ENCODE assay signal across 8 mouse cellular contexts in the genomic region with DNA sequence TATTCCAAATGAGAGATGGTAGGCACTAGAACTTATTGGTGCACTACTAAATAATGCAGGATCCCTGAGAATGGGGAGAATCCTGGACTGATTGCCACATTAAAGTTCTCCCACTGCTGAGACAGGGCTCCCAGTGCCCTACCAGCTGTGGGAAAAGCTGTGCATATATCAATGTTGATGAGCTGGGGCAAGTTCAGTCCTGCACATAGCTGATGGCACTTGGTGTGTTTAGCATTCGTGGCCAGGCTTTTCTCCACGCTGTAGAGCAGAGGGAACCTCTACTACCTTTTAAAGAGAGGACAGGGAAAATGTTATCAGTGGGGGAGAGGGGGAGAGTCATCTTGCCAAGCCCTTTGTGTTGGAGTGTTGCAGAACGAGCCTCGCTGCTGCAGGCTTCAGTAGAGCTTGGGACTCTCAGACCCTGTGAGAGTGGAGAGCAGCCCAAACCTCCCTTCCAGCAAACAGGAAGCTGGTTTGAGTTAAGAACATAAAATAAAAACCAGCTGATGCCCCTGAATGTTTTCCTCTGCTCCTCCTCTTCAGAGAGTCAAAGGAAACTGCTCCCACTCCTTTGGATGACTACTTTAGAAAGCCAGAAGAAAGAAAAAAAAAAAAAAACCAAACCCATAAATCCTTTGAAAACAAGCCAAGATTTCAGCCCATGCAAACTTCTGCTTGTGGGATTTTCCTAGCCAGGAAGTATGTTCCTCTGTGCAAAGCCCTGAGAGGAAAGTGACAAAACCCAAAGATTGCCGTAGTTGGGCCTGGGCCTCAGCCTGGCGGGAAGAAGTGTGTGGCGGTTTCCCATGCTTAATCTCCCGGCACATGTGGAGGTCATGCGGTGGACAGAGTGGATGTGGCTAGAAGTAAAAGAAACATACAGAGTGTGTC. TPM values are rescaled to one million over a fixed set of nuclear protein-coding genes. Genes with fewer than 3 reads are reported as not detected.
DNase-seq lines count a peak whose midpoint lies in the region; ATAC-seq lines count a peak whose summit lies in the region.

No protein-coding gene starts in this region.

- no peak overlapping the region for H3K9ac ChIP-seq in heart, embryonic 15.5 days
- H3K9ac ChIP-seq in stomach, embryonic 14.5 days (replicated peaks; ENCODE audit: low read depth, low read length), result no peak overlapping the region

- peak overlapping the region; percentile 72 for H3K27ac ChIP-seq in brown adipose tissue, adult 24 weeks (replicated peaks; ENCODE audit: low read depth, low read length)
- H3K27ac ChIP-seq in heart, embryonic 15.5 days, result peak overlapping the region; percentile 78
- peak overlapping the region; percentile 76 for H3K27ac ChIP-seq in stomach, embryonic 14.5 days (ENCODE audit: low read length)

- peak; percentile 51; the same call in 1 of the 2 replicates for ATAC-seq in heart, embryonic 15.5 days (replicated peaks; ENCODE audit: insufficient number of reproducible peaks, insufficient read depth, low FRiP score, low read depth)
- no peak; the same call in 1 of the 2 replicates for ATAC-seq in stomach, embryonic 14.5 days (ENCODE audit: insufficient number of reproducible peaks, insufficient read depth, low FRiP score, low read depth)

- H3K27me3 ChIP-seq in heart, embryonic 15.5 days, result no peaks in the 10 kb centered on the region
- H3K27me3 ChIP-seq in stomach, embryonic 14.5 days (ENCODE audit: control insufficient read depth, insufficient read depth, low read length), result no peaks in the 10 kb centered on the region

- H3K9me3 ChIP-seq in heart, embryonic 15.5 days (replicated peaks), result no peaks in the 10 kb centered on the region
- no peaks in the 10 kb centered on the region for H3K9me3 ChIP-seq in stomach, embryonic 14.5 days (ENCODE audit: control insufficient read depth, low read depth, low read length)

- no peak overlapping the region for H3K4me3 ChIP-seq in brown adipose tissue, adult 24 weeks (ENCODE audit: insufficient read depth, low read depth, low read length)
- no peak overlapping the region for H3K4me3 ChIP-seq in heart, embryonic 15.5 days
- no peak overlapping the region for H3K4me3 ChIP-seq in stomach, embryonic 14.5 days (ENCODE audit: low read depth, low read length)

- H3K4me2 ChIP-seq in heart, embryonic 15.5 days, result no peak overlapping the region
- H3K4me2 ChIP-seq in stomach, embryonic 14.5 days (replicated peaks; ENCODE audit: low read depth, low read length), result no peak overlapping the region; the same call in 1 of the 2 replicates

- WGBS in heart, embryonic 15.5 days, result 30% methylated on average over 9 of the region's 9 CpGs
- 45% methylated on average over 9 of the region's 9 CpGs for WGBS in stomach, embryonic 14.5 days

- peak; percentile 24 for DNase-seq in adrenal gland, adult 8-10 months
- DNase-seq in adrenal gland, postnatal 25 days, result no peak
- peak; percentile 53 to 61 for DNase-seq in kidney, postnatal 4 days
- no peak for DNase-seq in spleen, postnatal 36 days (ENCODE audit: low spot score in 2 of 2)
- no peak for DNase-seq in cerebellum, adult 11 months

- peaks cover 16% of the 10 kb centered on the region; the same call in 1 of the 2 replicates for H3K4me1 ChIP-seq in brown adipose tissue, adult 24 weeks (ENCODE audit: control insufficient read depth, insufficient read depth, insufficient read length, low read length)
- H3K4me1 ChIP-seq in heart, embryonic 15.5 days (replicated peaks), result peaks cover 24% of the 10 kb centered on the region
- H3K4me1 ChIP-seq in stomach, embryonic 14.5 days (ENCODE audit: control insufficient read depth, insufficient read depth, low read length), result peaks cover 13% of the 10 kb centered on the region

- no peaks in the 10 kb centered on the region for H3K36me3 ChIP-seq in heart, embryonic 15.5 days
- H3K36me3 ChIP-seq in stomach, embryonic 14.5 days (ENCODE audit: control insufficient read depth, insufficient read depth, low read length), result peaks cover 6% of the 10 kb centered on the region

RNA-seq across cellular contexts. Expression of a gene that starts 23.1 kb away (rescaled TPM):
- total RNA-seq in adrenal gland, adult 8-10 months (2022), result 10 to 100 TPM in 3 of 4 experiments, 1 to 10 TPM in 1; 9.1 to 22.4 (median 16.9) TPM
- 15.3 and 23.0 TPM in 2 replicates for total RNA-seq in adrenal gland, postnatal 25 days (2021)
- polyA plus RNA-seq in brown adipose tissue, adult 24 weeks (2012; ENCODE audit: insufficient read depth, insufficient read length, missing spikeins), result 2.2 and 3.0 TPM in 2 replicates
- polyA plus RNA-seq in heart, embryonic 15.5 days (2015; fragmentation: Nextera tagmentation; extraction: Ambion mirVana), result 1.8 and 3.0 TPM in 2 replicates
- polyA plus RNA-seq in stomach, embryonic 14.5 days (2014; fragmentation: Nextera tagmentation; extraction: Ambion mirVana), result 4.4 and 4.8 TPM in 2 replicates

RNA-seq across cellular contexts. Expression of a gene that starts 31.6 kb away (rescaled TPM):
- total RNA-seq in adrenal gland, adult 8-10 months (2022), result 10 to 100 TPM in 2 of 4 experiments, 1 to 10 TPM in 2; 7.3 to 16.7 (median 10.8) TPM
- 11.3 and 13.0 TPM in 2 replicates for total RNA-seq in adrenal gland, postnatal 25 days (2021)
- 4.8 and 9.3 TPM in 2 replicates for polyA plus RNA-seq in brown adipose tissue, adult 24 weeks (2012; ENCODE audit: insufficient read depth, insufficient read length, missing spikeins)
- polyA plus RNA-seq in heart, embryonic 15.5 days (2015; fragmentation: Nextera tagmentation; extraction: Ambion mirVana), result 12.3 and 16.6 TPM in 2 replicates
- 20.6 and 22.0 TPM in 2 replicates for polyA plus RNA-seq in stomach, embryonic 14.5 days (2014; fragmentation: Nextera tagmentation; extraction: Ambion mirVana)

RNA-seq across cellular contexts. Expression of a gene that starts 31.7 kb away (rescaled TPM):
- total RNA-seq in adrenal gland, adult 8-10 months (2022), result 1 to 10 TPM in 2 of 4 experiments, under 1 TPM in 2; 0.78 to 1.6 (median 0.96) TPM
- total RNA-seq in adrenal gland, postnatal 25 days (2021), result 2.6 and 2.8 TPM in 2 replicates
- 0.54 TPM in 1 of 2 replicates, not detected in the other for polyA plus RNA-seq in brown adipose tissue, adult 24 weeks (2012; ENCODE audit: insufficient read depth, insufficient read length, missing spikeins)
- polyA plus RNA-seq in heart, embryonic 15.5 days (2015; fragmentation: Nextera tagmentation; extraction: Ambion mirVana), result 3.1 and 4.1 TPM in 2 replicates
- 2.1 and 3.1 TPM in 2 replicates for polyA plus RNA-seq in stomach, embryonic 14.5 days (2014; fragmentation: Nextera tagmentation; extraction: Ambion mirVana)

RNA-seq across cellular contexts. Expression of a gene that starts 37.6 kb away (rescaled TPM):
- total RNA-seq in adrenal gland, adult 8-10 months (2022), result 1 to 10 TPM; 1.4 to 4.6 (median 3.8) TPM
- total RNA-seq in adrenal gland, postnatal 25 days (2021), result 2.7 and 3.9 TPM in 2 replicates
- 0.88 TPM in 1 of 2 replicates, not detected in the other for polyA plus RNA-seq in brown adipose tissue, adult 24 weeks (2012; ENCODE audit: insufficient read depth, insufficient read length, missing spikeins)
- polyA plus RNA-seq in heart, embryonic 15.5 days (2015; fragmentation: Nextera tagmentation; extraction: Ambion mirVana), result 0.90 and 1.3 TPM in 2 replicates
- polyA plus RNA-seq in stomach, embryonic 14.5 days (2014; fragmentation: Nextera tagmentation; extraction: Ambion mirVana), result 1.5 and 1.6 TPM in 2 replicates

Comparison
In these comparisons a context has a peak if more than half of its experiments do, and no peak if none do; other contexts are left out.
1. DNase-seq: peak in adrenal gland, adult 8-10 months (single experiment) and kidney, postnatal 4 days (2 of 2); none in adrenal gland, postnatal 25 days (single experiment), spleen, postnatal 36 days (0 of 2) and cerebellum, adult 11 months (single experiment).
2. Peak in every context shown above with its lines, with median percentiles within 50 percentile points of each other: H3K27ac ChIP-seq.